Mouse (Mus musculus) CH12.LX (cell line): ENCODE results near the gene Ttf2.

Source experiments
- CTCF ChIP-seq, 2 experiments: IDR thresholded peaks in 1 of 2; conservative IDR thresholded peaks in 1 of 2; 2 replicates each; pipeline ENCODE4 v1.5.1; 2011 to 2012; ENCODE audit warnings: low read depth in 2 of 2, low read length in 2 of 2, improper control_type of control experiment in 1 of 2, inconsistent platforms in 1 of 2, mild to moderate bottlenecking in 1 of 2, moderate library complexity in 1 of 2
- EP300 ChIP-seq: IDR thresholded peaks from 2 replicates; pipeline ENCODE4 v1.6.1; 2011; ENCODE audit warnings: low read length, improper control_type of control experiment
- JUN ChIP-seq: IDR thresholded peaks from 2 replicates; pipeline ENCODE4 v1.6.1; 2011; ENCODE audit warnings: low read depth, mild to moderate bottlenecking, low read length, improper control_type of control experiment, moderate library complexity; ENCODE audit not compliant: insufficient read depth
- MAFK ChIP-seq: IDR thresholded peaks from 2 replicates; pipeline ENCODE4 v1.6.1; 2011; ENCODE audit warnings: low read length, improper control_type of control experiment; ENCODE audit not compliant: insufficient replicate concordance
- MAX ChIP-seq: IDR thresholded peaks from 2 replicates; pipeline ENCODE4 v1.6.1; 2011; ENCODE audit warnings: low read length, improper control_type of control experiment
- MEF2A ChIP-seq: IDR thresholded peaks from 2 replicates; pipeline ENCODE4 v1.6.1; 2014; ENCODE audit warnings: low read depth, mild to moderate bottlenecking, inconsistent platforms, low read length, improper control_type of control experiment, borderline replicate concordance
- PAX5 ChIP-seq: IDR thresholded peaks from 2 replicates; pipeline ENCODE4 v1.6.1; 2012; ENCODE audit warnings: low read length, inconsistent platforms, mixed read lengths
- POLR2A ChIP-seq: IDR thresholded peaks from 2 replicates; pipeline ENCODE4 v1.6.1; 2011; ENCODE audit warnings: low read depth, mild to moderate bottlenecking, improper control_type of control experiment, low read length
- POLR2AphosphoS2 ChIP-seq: IDR thresholded peaks from 2 replicates; pipeline ENCODE4 v1.6.1; 2011; ENCODE audit warnings: low read depth, low read length, improper control_type of control experiment
- RCOR1 ChIP-seq: conservative IDR thresholded peaks from 2 replicates; pipeline ENCODE4 v1.6.1; 2012; ENCODE audit warnings: low read depth, mild to moderate bottlenecking, inconsistent platforms, low read length, improper control_type of control experiment
- USF1 ChIP-seq: IDR thresholded peaks from 2 replicates; pipeline ENCODE4 v1.6.1; 2014; ENCODE audit warnings: low read depth, mild to moderate bottlenecking, inconsistent platforms, low read length, improper control_type of control experiment
- ZMIZ1 ChIP-seq: IDR thresholded peaks from 2 replicates; pipeline ENCODE4 v1.6.1; 2012; ENCODE audit warnings: low read depth, mild to moderate bottlenecking, inconsistent platforms, low read length, improper control_type of control experiment
- ZNF384 ChIP-seq: IDR thresholded peaks from 2 replicates; pipeline ENCODE4 v1.6.1; 2012; ENCODE audit warnings: low read depth, low read length, improper control_type of control experiment, inconsistent platforms

- TF ChIP-seq USF1 (no peak), JUN (no peak), ZNF384 (no peak), EP300 (no peak), PAX5 (no peak), POLR2A (no peak), CTCF (conservative IDR thresholded peaks at IDR 0.05 in 1 of 2, IDR thresholded peaks at IDR 0.05 in 1 of 2; ENCODE audit: low read depth in 2 of 2, low read length in 2 of 2) (no peak), MEF2A (no peak), RCOR1 (no peak), POLR2AphosphoS2 (no peak), ZMIZ1 (no peak), MAX (no peak), MAFK (no peak)
Observed at GRCm38 (mm10) chr3:100911026-100911425, 58.4 kb downstream of the Ttf2 start.
